Mouse (Mus musculus) cerebellum, adult 8-10 months (tissue): ENCODE data around the gene Olfr358.

Experiments
- DNase-seq: peaks from one replicate; pipeline ENCODE4 v3.0.0; 2022

The Olfr358 gene

DNA sequence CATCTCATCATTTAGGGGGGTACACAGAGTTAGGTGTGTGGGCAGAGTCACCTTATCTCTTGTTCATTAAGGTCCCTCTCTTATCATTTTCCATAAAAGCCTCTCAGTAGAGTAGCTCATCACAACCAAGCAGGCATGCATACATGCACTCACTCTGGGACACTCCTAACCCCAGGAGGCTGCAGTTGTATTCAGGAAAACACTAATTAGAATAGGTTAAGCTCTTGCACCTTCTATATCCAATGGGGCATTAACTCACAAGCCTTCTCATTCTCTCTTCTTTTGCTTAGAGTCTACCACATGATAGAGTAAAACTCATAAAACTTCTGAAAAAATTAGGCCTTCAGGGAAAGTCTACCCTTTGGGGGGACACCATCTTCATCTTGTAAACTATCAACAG, at the start of gene Olfr358:
Gene Olfr358 (minus strand): TSS at position 101 of the 400 bp plus-strand sequence.
- no peak for DNase-seq

DNA sequence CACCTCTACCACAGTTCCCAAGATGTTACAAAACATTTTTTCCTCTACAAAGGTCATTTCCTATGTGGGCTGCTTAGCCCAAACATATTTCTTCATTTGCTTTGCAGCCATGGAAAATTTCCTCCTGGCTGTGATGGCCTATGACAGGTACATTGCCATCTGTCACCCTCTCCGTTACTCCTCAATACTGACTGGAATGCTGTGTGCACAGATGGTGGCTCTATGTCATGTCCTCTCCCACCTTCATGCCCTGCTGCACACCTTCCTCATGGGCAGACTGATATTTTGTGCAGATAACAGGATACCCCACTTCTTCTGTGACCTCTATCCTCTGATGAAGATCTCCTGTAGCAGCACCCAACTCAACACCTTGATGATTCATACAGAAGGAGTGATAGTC, 12.1 kb downstream of the Olfr358 start:
- peak; percentile 11 for DNase-seq

- no peak for DNase-seq
Measured at GRCm38 (mm10) chr2:36993527-36993926, 15.6 kb downstream of the Olfr358 start, which contains the start of gene Olfr357. TSS of gene Olfr357 (plus strand) at chr2:36993827.
